Mouse (Mus musculus) embryonic stem cell, embryonic (primary cell): Measurements from ENCODE around the gene C2cd4a.

Experiments used
- CTCF ChIA-PET, 4 experiments: fragments of 300-600 bp in 2 of 4; fragments of 350-600 bp in 2 of 4; sonication (Branson Sonifier 250); formaldehyde crosslinking; loops; one replicate each; lab custom pipeline; 2022; ENCODE audit warnings: inconsistent platforms in 2 of 4; lab: Charles Lee
- POLR2A ChIA-PET, 4 experiments: fragments of 300-600 bp in 2 of 4; fragments of 350-600 bp in 2 of 4; sonication (Branson Sonifier 250); formaldehyde crosslinking; loops; one replicate each; lab custom pipeline; 2022; ENCODE audit warnings: antibody characterized with exemption in 4 of 4, inconsistent platforms in 1 of 4; lab: Charles Lee

The C2cd4a gene

GRCm38 (mm10) chr9:67845648-67846047 lies 13.5 kb upstream of the C2cd4a start:
- CTCF ChIA-PET = no interaction called here
- POLR2A ChIA-PET = interaction anchor here in 3 of 4 experiments (0.5 to 1.2 kb wide), 5 partner anchors 27 to 157 kb away, joined by 3 to 7 read pairs (median 4); partner anchors contain the start of gene C2cd4b (in 1 of the 3)

- POLR2A ChIA-PET = interaction anchor here in 1 of 4 experiments (1.1 to 1.2 kb wide), 2 partner anchors 26 to 75 kb away, joined by 3 to 5 read pairs; no protein-coding TSS in a partner anchor
- CTCF ChIA-PET = no interaction called here
These were observed 12.9 kb upstream of the C2cd4a start for GRCm38 (mm10) chr9:67845012-67845411.

GRCm38 (mm10) chr9:67842797-67843196 lies 10.7 kb upstream of the C2cd4a start:
- ChIA-PET CTCF (interaction anchor here in 3 of 4 experiments (0.6 to 1.0 kb wide), 4 partner anchors 15 to 470 kb away, joined by 3 to 6 read pairs (median 3); no protein-coding TSS in a partner anchor), POLR2A (interaction anchor here in 2 of 4 experiments (0.6 to 1.3 kb wide), 3 partner anchors 9 to 276 kb away, joined by 3 to 5 read pairs (median 5); partner anchors contain the start of gene C2cd4a (in 1 of the 2))

- ChIA-PET POLR2A (interaction anchor here in 3 of 4 experiments (0.6 to 1.2 kb wide), 8 partner anchors 10 to 488 kb away, joined by 3 to 5 read pairs (median 4); partner anchors contain the start of gene C2cd4b (in 1 of the 3)), CTCF (interaction anchor here in 3 of 4 experiments (0.7 to 1.1 kb wide), 8 partner anchors 9 to 164 kb away, joined by 3 to 6 read pairs (median 4); partner anchors contain the start of gene C2cd4b (in 1 of the 3))
These were observed 8.1 kb upstream of the C2cd4a start, which contains the start of gene Vps13c for GRCm38 (mm10) chr9:67839981-67840859. Gene Vps13c (plus strand): TSS chr9:67840396.

GRCm38 (mm10) chr9:67837311-67837710 lies 5.2 kb upstream of the C2cd4a start:
- ChIA-PET CTCF (interaction anchor here in 1 of 4 experiments (0.6 to 1.1 kb wide), 2 partner anchors 9 to 102 kb away, joined by 3 to 4 read pairs; no protein-coding TSS in a partner anchor), POLR2A (no interaction called here)

GRCm38 (mm10) chr9:67834535-67834934 lies 2.4 kb upstream of the C2cd4a start:
- ChIA-PET CTCF (interaction anchor here in 2 of 4 experiments (1.1 to 1.4 kb wide), 2 partner anchors 12 to 15 kb away, joined by 4 to 5 read pairs; no protein-coding TSS in a partner anchor), POLR2A (interaction anchor here in 1 of 4 experiments (0.6 to 4.3 kb wide), 4 partner anchors 13 to 75 kb away, joined by 3 to 24 read pairs (median 4); partner anchors contain the start of gene C2cd4b)

- CTCF ChIA-PET = interaction anchor here in 3 of 4 experiments (0.9 to 2.7 kb wide), 6 partner anchors 19 to 72 kb away, joined by 3 to 12 read pairs (median 4); partner anchors contain the start of gene C2cd4b (in 2 of the 3)
- POLR2A ChIA-PET = interaction anchor here (0.6 to 5.0 kb wide), 9 partner anchors 13 to 303 kb away, joined by 3 to 47 read pairs (median 4); partner anchors contain the start of gene C2cd4b (in 3 of the 4)
These were observed 628 bp downstream of the C2cd4a start for GRCm38 (mm10) chr9:67831359-67832045.

- CTCF ChIA-PET = interaction anchor here in 3 of 4 experiments (0.6 to 2.7 kb wide), 8 partner anchors 9 to 156 kb away, joined by 3 to 13 read pairs (median 4); partner anchors contain the start of genes C2cd4b (in 3 of the 3) and Vps13c (in 1 of the 3)
These were observed 1.4 kb downstream of the C2cd4a start for GRCm38 (mm10) chr9:67830411-67831358.

GRCm38 (mm10) chr9:67828182-67828581 lies 3.9 kb downstream of the C2cd4a start:
- CTCF ChIA-PET = interaction anchor here (0.5 to 2.8 kb wide), 68 partner anchors 9 to 1316 kb away, joined by 3 to 42 read pairs (median 4); partner anchors contain the start of genes Vps13c (in 2 of the 4) and C2cd4b (in 1 of the 4)
- POLR2A ChIA-PET = interaction anchor here in 3 of 4 experiments (0.5 to 5.0 kb wide), 13 partner anchors 8 to 174 kb away, joined by 3 to 47 read pairs (median 4); partner anchors contain the start of gene C2cd4b (in 2 of the 3)

More at GRCm38 (mm10) chr9:67830411-67831358, 1.4 kb downstream of the C2cd4a start:
- POLR2A ChIA-PET = interaction anchor here (0.6 to 5.0 kb wide), 8 partner anchors 9 to 110 kb away, joined by 3 to 47 read pairs (median 5); partner anchors contain the start of genes C2cd4b (in 3 of the 4) and Vps13c (in 1 of the 4)

GRCm38 (mm10) chr9:67825527-67825926 lies 6.6 kb downstream of the C2cd4a start:
- CTCF ChIA-PET = interaction anchor here in 3 of 4 experiments (0.6 to 1.5 kb wide), 5 partner anchors 11 to 184 kb away, joined by 3 to 6 read pairs (median 3); partner anchors contain the start of gene C2cd4b (in 1 of the 3)
- POLR2A ChIA-PET = interaction anchor here in 1 of 4 experiments (0.5 kb wide), 1 partner anchor 791 kb away, joined by 3 read pairs; no protein-coding TSS in a partner anchor

- CTCF ChIA-PET = interaction anchor here in 1 of 4 experiments (0.9 kb wide), 1 partner anchor 64 kb away, joined by 3 read pairs; the partner anchor contains the start of gene C2cd4b
- POLR2A ChIA-PET = no interaction called here
These were observed 9.0 kb downstream of the C2cd4a start for GRCm38 (mm10) chr9:67823131-67823530.

- ChIA-PET CTCF (interaction anchor here in 2 of 4 experiments (1.0 to 1.4 kb wide), 2 partner anchors 10 kb away, joined by 3 to 4 read pairs; no protein-coding TSS in a partner anchor), POLR2A (interaction anchor here in 2 of 4 experiments (0.8 to 1.4 kb wide), 4 partner anchors 10 to 26 kb away, joined by 3 to 4 read pairs (median 4); no protein-coding TSS in a partner anchor)
These were observed 13.5 kb downstream of the C2cd4a start for GRCm38 (mm10) chr9:67818668-67818950.

GRCm38 (mm10) chr9:67817898-67818667 lies 14.0 kb downstream of the C2cd4a start:
- CTCF ChIA-PET = interaction anchor here in 2 of 4 experiments (0.6 to 1.4 kb wide), 4 partner anchors 10 to 835 kb away, joined by 3 to 4 read pairs (median 4); no protein-coding TSS in a partner anchor
- POLR2A ChIA-PET = interaction anchor here in 2 of 4 experiments (1.0 to 1.4 kb wide), 3 partner anchors 10 to 17 kb away, joined by 3 to 4 read pairs (median 4); no protein-coding TSS in a partner anchor

GRCm38 (mm10) chr9:67816172-67816928 lies 15.8 kb downstream of the C2cd4a start:
- POLR2A ChIA-PET = no interaction called here

More at GRCm38 (mm10) chr9:67816172-67816928, 15.8 kb downstream of the C2cd4a start:
- CTCF ChIA-PET = interaction anchor here in 2 of 4 experiments (0.6 to 1.5 kb wide), 2 partner anchors 14 to 57 kb away, joined by 3 to 5 read pairs; partner anchors contain the start of gene C2cd4b (in 1 of the 2)
